In the genomic region with DNA sequence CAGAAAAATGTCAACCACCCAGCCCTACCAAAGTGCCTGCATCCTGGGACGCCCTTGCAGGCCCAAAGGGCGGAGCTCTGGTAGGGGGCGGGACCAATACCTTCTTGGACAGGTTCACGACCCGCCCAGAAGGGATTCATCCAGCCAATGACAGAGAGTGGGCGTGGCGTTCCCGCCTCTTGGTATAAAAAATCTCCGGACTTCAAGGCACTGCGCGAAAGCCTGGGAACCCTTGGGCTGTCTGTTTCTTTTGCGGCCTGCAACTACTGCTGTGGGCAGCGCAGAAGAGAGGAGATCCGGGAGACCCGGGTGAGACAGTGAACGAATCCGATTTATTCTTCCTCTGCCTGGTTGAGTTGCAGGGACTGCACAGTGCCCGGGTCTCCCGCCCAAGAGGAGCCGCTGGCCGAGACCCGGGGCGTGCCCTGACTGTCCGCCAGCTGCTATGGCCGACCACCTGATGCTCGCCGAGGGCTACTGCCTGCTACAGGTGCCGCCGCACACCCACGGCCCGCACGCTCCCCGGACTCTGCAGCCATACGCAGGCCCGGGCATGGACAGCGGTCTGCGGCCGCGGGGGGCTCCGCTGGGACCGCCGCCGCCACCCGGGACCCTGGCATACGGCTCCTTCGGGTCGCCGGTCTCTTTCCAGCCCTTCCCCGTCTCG, we compare ENCODE assay signal across 8 mouse cellular contexts. TPM values are rescaled to one million over a fixed set of nuclear protein-coding genes. Genes with fewer than 3 reads are reported as not detected.
DNase-seq lines count a peak whose midpoint lies in the region; ATAC-seq lines count a peak whose summit lies in the region.

A gene (plus strand): TSS at position 215 of the 667 bp plus-strand sequence.

- peaks cover 20% of the 10 kb centered on the region for H3K4me1 ChIP-seq in hindbrain, embryonic 13.5 days (replicated peaks)

- H3K4me2 ChIP-seq in hindbrain, embryonic 13.5 days: peak within 1 kb of the TSS; percentile 99

- peak; percentile 81 for ATAC-seq in hindbrain, embryonic 13.5 days (ENCODE audit: low FRiP score)

- no peaks in the 10 kb centered on the region for H3K36me3 ChIP-seq in hindbrain, embryonic 13.5 days

- H3K4me3 ChIP-seq in hindbrain, embryonic 13.5 days: peak within 1 kb of the TSS; percentile 55

- peak within 1 kb of the TSS; percentile 75 for H3K9ac ChIP-seq in hindbrain, embryonic 13.5 days

- under 1% methylated on average over 50 of the region's 50 CpGs for WGBS in hindbrain, embryonic 13.5 days

- H3K27ac ChIP-seq in hindbrain, embryonic 13.5 days: no peak within 1 kb of the TSS

- H3K27me3 ChIP-seq in hindbrain, embryonic 13.5 days: peaks cover 49% of the 10 kb centered on the region

- H3K9me3 ChIP-seq in hindbrain, embryonic 13.5 days: no peaks in the 10 kb centered on the region

- DNase-seq in T-cell, adult 2 months (ENCODE audit: low spot score): peak; percentile 81
- peak; percentile 92 to 94 for DNase-seq in cerebellum, postnatal 36 days
- peak; percentile 70 for DNase-seq in frontal cortex, postnatal 25 days (ENCODE audit: low spot score in 2 of 2)
- peak; percentile 61 to 78 for DNase-seq in layer of hippocampus, postnatal 14 days (ENCODE audit: low spot score in 2 of 2)
- peak; percentile 94 for DNase-seq in lung, postnatal 10 days
- peak; percentile 78 for DNase-seq in retina, adult 2 months (ENCODE audit: low read depth, low spot score)
- peak; percentile 89 for DNase-seq in thymus, postnatal 25 days

RNA-seq across cellular contexts. Expression of the gene that starts here (rescaled TPM):
- 0.61 and 0.93 TPM in 2 replicates for polyA plus RNA-seq in hindbrain, embryonic 13.5 days (2015; fragmentation: Nextera tagmentation; extraction: Ambion mirVana)
- total RNA-seq in layer of hippocampus, postnatal 14 days (2021): 1 to 10 TPM; 2.6 to 4.0 TPM

Comparison
In these comparisons a context has a peak if more than half of its experiments do, and no peak if none do; other contexts are left out.
1. Peak in ATAC-seq, H3K4me3 ChIP-seq, H3K9ac ChIP-seq and H3K4me2 ChIP-seq in hindbrain, embryonic 13.5 days; RNA of the gene not detected or under 1 TPM.